Mouse (Mus musculus): ENCODE measurements around the gene Mrpl23. TPM values are rescaled to one million over a fixed set of nuclear protein-coding genes. Genes with fewer than 3 reads are reported as not detected.

Gene Mrpl23
- polyA plus RNA-seq, 1 experiment from 2014 or later: 21.6 TPM

DNA sequence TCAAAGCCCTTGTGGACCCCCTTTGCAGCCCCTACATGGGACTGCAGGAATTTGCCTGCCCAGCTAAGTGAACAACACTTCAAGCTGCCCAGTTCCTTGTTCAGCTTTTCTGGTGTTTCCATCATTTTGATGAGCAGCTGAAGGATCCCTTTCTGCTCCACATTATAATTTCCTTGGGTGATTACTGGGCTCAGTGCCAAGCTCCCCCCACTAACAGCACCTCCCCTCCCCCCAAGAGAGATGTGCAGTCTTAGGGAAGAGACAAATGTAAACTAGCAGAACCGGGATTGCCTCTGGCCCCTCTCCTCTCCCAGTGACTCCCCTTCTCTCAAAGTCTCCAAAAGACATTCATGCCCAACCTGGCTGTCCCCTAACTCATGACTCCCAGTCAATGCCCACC, 22.1 kb downstream of the Mrpl23 start:
- WGBS: 27% methylated on average over 1 of the region's 1 CpGs
- no peak overlapping the region for H3K27ac ChIP-seq
- H3K9me3 ChIP-seq (ENCODE audit: control insufficient read depth, low read length): no peaks in the 10 kb centered on the region
- ATAC-seq (ENCODE audit: low FRiP score) (no peak), DNase-seq (ENCODE audit: low spot score) (no peak)
- H3K4me3 ChIP-seq (replicated peaks; ENCODE audit: low read length): no peak overlapping the region
- H3K4me2 ChIP-seq (replicated peaks): no peak overlapping the region
- no peaks in the 10 kb centered on the region for H3K36me3 ChIP-seq (replicated peaks; ENCODE audit: control insufficient read depth, insufficient read depth)
- H3K9ac ChIP-seq: no peak overlapping the region
- H3K4me1 ChIP-seq (replicated peaks; ENCODE audit: control insufficient read depth, insufficient read depth, low read length): peaks cover 6% of the 10 kb centered on the region
- no peaks in the 10 kb centered on the region for H3K27me3 ChIP-seq (ENCODE audit: control insufficient read depth, insufficient read depth, low read length)

- WGBS: 85% methylated on average over 8 of the region's 8 CpGs
- DNase-seq (ENCODE audit: low spot score) (no peak), ATAC-seq (ENCODE audit: low FRiP score) (no peak)
- Histone ChIP-seq H3K4me1 (replicated peaks; ENCODE audit: control insufficient read depth, insufficient read depth, low read length) (peaks cover 6% of the 10 kb centered on the region), H3K27ac (no peak overlapping the region), H3K4me3 (replicated peaks; ENCODE audit: low read length) (no peak overlapping the region), H3K36me3 (replicated peaks; ENCODE audit: control insufficient read depth, insufficient read depth) (no peaks in the 10 kb centered on the region), H3K27me3 (ENCODE audit: control insufficient read depth, insufficient read depth, low read length) (no peaks in the 10 kb centered on the region), H3K4me2 (replicated peaks) (no peak overlapping the region), H3K9ac (no peak overlapping the region), H3K9me3 (ENCODE audit: control insufficient read depth, low read length) (no peaks in the 10 kb centered on the region)
Observed at GRCm38 (mm10) chr7:142555366-142556088, 23.0 kb downstream of the Mrpl23 start.

DNA sequence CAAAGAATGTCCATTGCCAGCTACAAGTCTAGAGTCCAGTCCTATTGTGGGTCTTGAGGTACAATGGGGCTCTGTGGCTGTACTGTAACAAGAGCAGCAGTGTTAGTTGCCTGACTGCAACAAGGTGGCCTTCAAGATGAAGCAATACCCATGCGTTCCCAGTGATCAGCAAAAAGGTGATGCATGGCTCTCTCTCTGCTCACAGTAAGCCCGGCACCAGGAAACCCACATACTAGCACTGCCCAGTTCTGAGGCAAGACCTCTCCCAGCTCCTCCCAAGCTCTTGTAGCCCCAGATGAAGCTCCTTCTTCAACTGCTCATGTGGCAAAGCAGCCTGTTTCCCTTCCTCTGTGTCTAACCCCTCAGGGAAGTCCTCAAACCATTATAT, 23.6 kb downstream of the Mrpl23 start:
- Histone ChIP-seq H3K4me2 (replicated peaks) (no peak overlapping the region), H3K4me3 (replicated peaks; ENCODE audit: low read length) (no peak overlapping the region), H3K36me3 (replicated peaks; ENCODE audit: control insufficient read depth, insufficient read depth) (no peaks in the 10 kb centered on the region), H3K27ac (no peak overlapping the region), H3K9me3 (ENCODE audit: control insufficient read depth, low read length) (no peaks in the 10 kb centered on the region), H3K9ac (no peak overlapping the region), H3K4me1 (replicated peaks; ENCODE audit: control insufficient read depth, insufficient read depth, low read length) (peaks cover 6% of the 10 kb centered on the region), H3K27me3 (ENCODE audit: control insufficient read depth, insufficient read depth, low read length) (no peaks in the 10 kb centered on the region)
- ATAC-seq (ENCODE audit: low FRiP score): no peak
- WGBS: 94% methylated on average over 2 of the region's 2 CpGs
- no peak for DNase-seq (ENCODE audit: low spot score)

DNA sequence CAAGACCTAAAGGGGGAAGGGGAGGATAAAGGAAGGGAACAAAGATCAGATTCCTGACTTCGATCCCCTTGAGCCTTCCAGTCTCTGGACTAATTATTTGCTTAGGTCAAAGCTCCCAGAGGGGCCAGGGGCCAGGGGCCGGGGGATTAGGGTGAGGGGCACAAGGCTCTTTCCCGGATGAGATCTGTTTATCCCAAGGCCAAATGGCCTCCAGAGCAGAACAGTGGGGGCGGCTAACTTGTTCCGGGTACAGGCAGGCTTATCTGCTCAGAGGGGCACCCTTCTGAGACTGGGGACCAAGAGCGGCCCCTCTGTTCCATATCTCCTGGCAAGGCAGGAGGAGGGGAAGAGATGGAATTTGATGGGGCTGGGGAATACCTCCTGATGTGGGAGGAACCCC, 25.2 kb downstream of the Mrpl23 start:
- H3K36me3 ChIP-seq (replicated peaks; ENCODE audit: control insufficient read depth, insufficient read depth): no peaks in the 10 kb centered on the region
- no peak overlapping the region for H3K27ac ChIP-seq
- H3K4me1 ChIP-seq (replicated peaks; ENCODE audit: control insufficient read depth, insufficient read depth, low read length): peaks cover 13% of the 10 kb centered on the region
- H3K9me3 ChIP-seq (ENCODE audit: control insufficient read depth, low read length): no peaks in the 10 kb centered on the region
- H3K4me2 ChIP-seq (replicated peaks): no peak overlapping the region
- WGBS: 58% methylated on average over 6 of the region's 6 CpGs
- H3K9ac ChIP-seq: no peak overlapping the region
- H3K27me3 ChIP-seq (ENCODE audit: control insufficient read depth, insufficient read depth, low read length): no peaks in the 10 kb centered on the region
- no peak overlapping the region for H3K4me3 ChIP-seq (replicated peaks; ENCODE audit: low read length)
- ATAC-seq (ENCODE audit: low FRiP score): no peak
- no peak for DNase-seq (ENCODE audit: low spot score)

DNA sequence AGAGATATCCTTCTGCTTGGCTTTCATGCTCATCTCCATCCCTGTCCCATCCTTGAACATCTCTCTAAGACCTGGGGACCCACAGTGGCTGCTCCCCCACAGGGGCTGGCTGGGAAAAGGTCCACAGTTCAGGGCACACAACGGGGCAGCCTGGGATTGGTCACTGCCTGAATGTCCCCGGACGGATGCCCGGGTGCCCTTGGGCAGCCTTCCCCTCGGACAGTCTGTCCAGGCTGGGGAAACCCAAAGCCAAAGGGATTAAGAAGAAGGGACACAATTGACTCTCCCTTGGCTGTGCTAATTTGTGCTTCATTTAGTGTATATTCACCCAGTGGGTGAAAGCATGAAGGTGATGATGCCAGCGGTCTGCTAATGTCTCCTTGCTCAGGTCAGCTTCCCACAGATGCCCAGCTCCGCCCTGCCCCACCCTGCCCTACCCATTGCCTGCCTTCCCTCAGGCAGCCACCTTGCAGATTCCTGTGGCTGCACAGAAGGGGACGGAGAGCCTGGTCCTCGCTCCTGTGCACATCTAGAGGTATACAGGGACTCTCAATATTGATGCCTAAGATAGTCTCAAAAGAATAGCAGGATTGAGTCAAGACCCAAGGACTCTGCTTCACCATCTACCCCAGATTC, 26.1 kb downstream of the Mrpl23 start:
- WGBS: 94% methylated on average over 9 of the region's 9 CpGs
- no peaks in the 10 kb centered on the region for H3K36me3 ChIP-seq (replicated peaks; ENCODE audit: control insufficient read depth, insufficient read depth)
- H3K4me3 ChIP-seq (replicated peaks; ENCODE audit: low read length): no peak overlapping the region
- no peaks in the 10 kb centered on the region for H3K27me3 ChIP-seq (ENCODE audit: control insufficient read depth, insufficient read depth, low read length)
- DNase-seq (ENCODE audit: low spot score): no peak
- peaks cover 21% of the 10 kb centered on the region for H3K4me1 ChIP-seq (replicated peaks; ENCODE audit: control insufficient read depth, insufficient read depth, low read length)
- no peaks in the 10 kb centered on the region for H3K9me3 ChIP-seq (ENCODE audit: control insufficient read depth, low read length)
- H3K27ac ChIP-seq: no peak overlapping the region
- no peak overlapping the region for H3K4me2 ChIP-seq (replicated peaks)
- H3K9ac ChIP-seq: no peak overlapping the region
- ATAC-seq (ENCODE audit: low FRiP score): no peak

DNA sequence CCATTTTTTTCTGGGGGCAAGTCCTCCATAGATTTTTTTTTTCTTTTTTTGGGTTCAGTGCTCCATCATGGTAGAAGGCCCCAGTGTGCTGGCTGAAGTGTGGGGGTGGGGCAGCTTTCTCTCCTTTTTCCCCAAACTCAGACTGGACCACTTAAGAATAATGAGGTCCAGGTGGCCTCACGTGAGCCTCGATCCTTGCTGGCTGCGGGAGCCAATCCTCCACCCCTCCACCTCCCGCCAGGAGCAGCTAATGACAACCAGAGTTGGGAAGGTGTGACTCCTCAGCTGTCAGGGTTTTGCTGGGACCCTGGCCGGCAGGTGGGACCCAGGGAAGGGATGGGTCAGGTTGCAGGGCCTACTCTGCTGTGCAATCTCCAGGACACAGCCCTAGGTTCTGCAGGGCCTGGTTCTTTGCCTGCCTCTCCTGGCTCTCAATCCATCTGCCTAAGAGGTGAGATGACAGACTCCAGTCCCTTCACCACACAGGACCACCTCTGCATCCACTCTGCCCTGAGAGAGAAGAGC, 27.2 kb downstream of the Mrpl23 start:
- Histone ChIP-seq H3K9ac (no peak overlapping the region), H3K4me3 (replicated peaks; ENCODE audit: low read length) (no peak overlapping the region), H3K27ac (no peak overlapping the region), H3K36me3 (replicated peaks; ENCODE audit: control insufficient read depth, insufficient read depth) (no peaks in the 10 kb centered on the region), H3K4me1 (replicated peaks; ENCODE audit: control insufficient read depth, insufficient read depth, low read length) (peaks cover 15% of the 10 kb centered on the region; the same call in 1 of the 2 replicates), H3K4me2 (replicated peaks) (no peak overlapping the region), H3K27me3 (ENCODE audit: control insufficient read depth, insufficient read depth, low read length) (no peaks in the 10 kb centered on the region), H3K9me3 (ENCODE audit: control insufficient read depth, low read length) (no peaks in the 10 kb centered on the region)
- DNase-seq (ENCODE audit: low spot score) (no peak), ATAC-seq (ENCODE audit: low FRiP score) (no peak)
- WGBS: 74% methylated on average over 5 of the region's 5 CpGs

DNA sequence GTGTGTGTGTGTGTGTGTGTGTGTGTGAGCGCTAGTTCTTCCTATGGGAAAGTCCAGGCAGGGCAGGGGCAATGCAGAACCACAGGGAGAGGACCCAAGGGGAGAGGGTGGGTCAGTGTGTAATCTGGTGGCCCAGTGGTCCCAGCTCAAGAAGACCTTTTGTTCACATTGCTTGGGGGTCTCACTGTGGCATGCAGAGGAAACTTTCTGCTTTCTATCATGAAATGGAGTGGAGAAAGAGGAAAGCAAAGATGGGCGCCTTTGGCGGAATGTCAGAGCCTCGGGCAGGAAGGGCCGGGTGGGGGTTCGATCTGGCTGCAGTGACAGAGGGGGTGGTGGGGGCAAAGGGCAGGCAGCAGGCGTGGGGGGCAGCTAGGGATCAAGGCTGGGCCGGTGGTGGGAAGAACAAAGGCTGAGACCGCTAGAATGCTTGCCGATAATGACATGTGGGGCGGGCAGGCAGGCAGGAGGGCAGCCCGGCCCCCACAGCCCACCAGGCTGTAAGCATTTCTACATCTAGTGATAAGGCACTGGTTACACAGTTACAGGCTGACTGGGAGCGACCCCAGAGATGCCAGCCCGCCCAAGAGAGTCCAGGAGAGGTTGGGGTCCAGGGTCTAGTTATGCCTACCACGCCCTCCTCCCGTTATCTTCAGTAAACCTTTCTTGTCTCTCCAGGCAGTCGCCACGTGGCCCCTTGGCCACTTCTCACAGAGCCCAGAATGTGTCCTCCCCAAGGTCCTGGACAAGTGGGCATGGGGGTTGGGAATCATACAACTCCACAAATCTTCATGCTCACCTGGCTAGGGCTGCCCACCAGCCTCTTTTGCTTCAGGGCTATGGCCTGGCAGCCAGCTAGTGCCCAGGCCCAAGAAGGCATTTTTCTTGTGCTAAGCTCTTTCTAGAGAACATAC, 28.7 kb downstream of the Mrpl23 start:
- Histone ChIP-seq H3K4me1 (replicated peaks; ENCODE audit: control insufficient read depth, insufficient read depth, low read length) (peaks cover 15% of the 10 kb centered on the region; the same call in 1 of the 2 replicates), H3K27me3 (ENCODE audit: control insufficient read depth, insufficient read depth, low read length) (no peaks in the 10 kb centered on the region), H3K4me3 (replicated peaks; ENCODE audit: low read length) (no peak overlapping the region), H3K4me2 (replicated peaks) (no peak overlapping the region), H3K9me3 (ENCODE audit: control insufficient read depth, low read length) (no peaks in the 10 kb centered on the region), H3K36me3 (replicated peaks; ENCODE audit: control insufficient read depth, insufficient read depth) (no peaks in the 10 kb centered on the region), H3K9ac (no peak overlapping the region), H3K27ac (no peak overlapping the region)
- WGBS: 30% methylated on average over 18 of the region's 18 CpGs
- DNase-seq (ENCODE audit: low spot score) (no peak), ATAC-seq (ENCODE audit: low FRiP score) (no peak)

GRCm38 (mm10) chr7:142561856-142562404, 29.4 kb downstream of the Mrpl23 start:
- no peaks in the 10 kb centered on the region for H3K27me3 ChIP-seq (ENCODE audit: control insufficient read depth, insufficient read depth, low read length)
- no peak for DNase-seq (ENCODE audit: low spot score)
- 74% methylated on average over 4 of the region's 4 CpGs for WGBS

GRCm38 (mm10) chr7:142563168-142563567, 30.7 kb downstream of the Mrpl23 start:
- 38% methylated on average over 6 of the region's 6 CpGs for WGBS
- no peak overlapping the region for H3K27ac ChIP-seq
- peaks cover 15% of the 10 kb centered on the region; the same call in 1 of the 2 replicates for H3K4me1 ChIP-seq (replicated peaks; ENCODE audit: control insufficient read depth, insufficient read depth, low read length)
- H3K9ac ChIP-seq: no peak overlapping the region
- ATAC-seq (ENCODE audit: low FRiP score) (no peak), DNase-seq (ENCODE audit: low spot score) (no peak)
- no peaks in the 10 kb centered on the region for H3K36me3 ChIP-seq (replicated peaks; ENCODE audit: control insufficient read depth, insufficient read depth)
- H3K4me3 ChIP-seq (replicated peaks; ENCODE audit: low read length): no peak overlapping the region
- no peaks in the 10 kb centered on the region for H3K9me3 ChIP-seq (ENCODE audit: control insufficient read depth, low read length)
- no peak overlapping the region for H3K4me2 ChIP-seq (replicated peaks)
- H3K27me3 ChIP-seq (ENCODE audit: control insufficient read depth, insufficient read depth, low read length): no peaks in the 10 kb centered on the region

More at GRCm38 (mm10) chr7:142561856-142562404, 29.4 kb downstream of the Mrpl23 start:
- Histone ChIP-seq H3K4me1 (replicated peaks; ENCODE audit: control insufficient read depth, insufficient read depth, low read length) (peaks cover 15% of the 10 kb centered on the region; the same call in 1 of the 2 replicates), H3K27ac (no peak overlapping the region), H3K9me3 (ENCODE audit: control insufficient read depth, low read length) (no peaks in the 10 kb centered on the region), H3K4me3 (replicated peaks; ENCODE audit: low read length) (no peak overlapping the region), H3K9ac (no peak overlapping the region), H3K36me3 (replicated peaks; ENCODE audit: control insufficient read depth, insufficient read depth) (no peaks in the 10 kb centered on the region), H3K4me2 (replicated peaks) (no peak overlapping the region)
- no peak for ATAC-seq (ENCODE audit: low FRiP score)
